Mouse (Mus musculus) megakaryocyte progenitor cell, adult 5-6 weeks (primary cell): Measurements from ENCODE around the gene Jagn1. TPM values are rescaled to one million over a fixed set of nuclear protein-coding genes. Genes with fewer than 3 reads are reported as not detected.
A peak's percentile ranks its signal among the peaks of the same experiment; 100 is the strongest.

Experiments
- ATAC-seq: replicated peaks from 2 replicates; pipeline ENCODE4 v1.8.0; 2016; ENCODE audit warnings: mild to moderate bottlenecking, moderate TSS enrichment, inconsistent platforms; ENCODE audit not compliant: poor library complexity
- total RNA-seq, 2 experiments: library from RNA; stranded (forward) in 1 of 2; stranded (reverse) in 1 of 2; fragments of 157-497, 149-512 nt in 1 of 2; fragments of 200-1000 nt in 1 of 2; gene quantifications; 2 replicates each; pipeline versions ENCODE4 v1.2.3 to v1.2.4; 2015 to 2017

Jagn1 gene
- total RNA-seq, 2 experiments from 2014 or later: 21.7 to 85.0 TPM

GRCm38 (mm10) chr6:113433661-113434060, 8.7 kb upstream of the Jagn1 start:
- ATAC-seq: 0 out of 2 replicates have a peak, but pooled peaks have one; percentile 14

GRCm38 (mm10) chr6:113434691-113435090, 7.7 kb upstream of the Jagn1 start:
- ATAC-seq: no peak

GRCm38 (mm10) chr6:113435664-113436205, 6.6 kb upstream of the Jagn1 start, which contains the start of gene Cidec:
Cidec (minus strand) TSS chr6:113435760.
- no peak for ATAC-seq

GRCm38 (mm10) chr6:113437135-113437534, 5.2 kb upstream of the Jagn1 start:
- ATAC-seq: no peak

- ATAC-seq: no peak
Measured at GRCm38 (mm10) chr6:113438721-113439430, 3.5 kb upstream of the Jagn1 start.

- ATAC-seq: no peak
Measured at GRCm38 (mm10) chr6:113440686-113441085, 1.7 kb upstream of the Jagn1 start.

GRCm38 (mm10) chr6:113441147-113441680, 1.2 kb upstream of the Jagn1 start:
- peak; percentile 85 for ATAC-seq

- no peak for ATAC-seq
Measured at GRCm38 (mm10) chr6:113442087-113442441, 305 bp upstream of the Jagn1 start.

- peak; percentile 55 for ATAC-seq
Measured at GRCm38 (mm10) chr6:113443091-113443490, 722 bp downstream of the Jagn1 start.

- no peak for ATAC-seq
Measured at GRCm38 (mm10) chr6:113444207-113444965, 2.0 kb downstream of the Jagn1 start.

GRCm38 (mm10) chr6:113447639-113448038, 5.3 kb downstream of the Jagn1 start:
- ATAC-seq: no peak

GRCm38 (mm10) chr6:113451839-113452238, 9.5 kb downstream of the Jagn1 start:
- ATAC-seq: no peak

GRCm38 (mm10) chr6:113455007-113455406, 12.6 kb downstream of the Jagn1 start:
- ATAC-seq: peak; percentile 47

GRCm38 (mm10) chr6:113457952-113458534, 15.7 kb downstream of the Jagn1 start, which contains the start of gene Il17re:
Il17re (plus strand) TSS chr6:113458484.
- ATAC-seq: peak; percentile 56

GRCm38 (mm10) chr6:113458635-113459034, 16.3 kb downstream of the Jagn1 start:
- ATAC-seq: no peak; the same call in 1 of the 2 replicates

- ATAC-seq: no peak
Measured at GRCm38 (mm10) chr6:113464040-113464439, 21.7 kb downstream of the Jagn1 start.

- no peak for ATAC-seq
Measured at GRCm38 (mm10) chr6:113465602-113466001, 23.2 kb downstream of the Jagn1 start.

- peak; percentile 41 for ATAC-seq
Measured at GRCm38 (mm10) chr6:113468512-113468911, 26.1 kb downstream of the Jagn1 start.

GRCm38 (mm10) chr6:113469021-113469420, 26.7 kb downstream of the Jagn1 start:
- peak; percentile 88 for ATAC-seq

GRCm38 (mm10) chr6:113469432-113469831, 27.1 kb downstream of the Jagn1 start:
- ATAC-seq: peak; percentile 67

- ATAC-seq: no peak
Measured at GRCm38 (mm10) chr6:113471297-113471936, 29.0 kb downstream of the Jagn1 start, which contains the start of gene Il17rc. Il17rc (plus strand) TSS chr6:113471427.
